Mouse (Mus musculus) lung, postnatal 0 days (tissue): Measurements from ENCODE around the gene Zbtb42.

Source experiments
- CTCF ChIP-seq: IDR thresholded peaks from 2 replicates; pipeline ENCODE4 v1.5.1; 2016; ENCODE audit warnings: antibody characterized with exemption, mild to moderate bottlenecking
- EP300 ChIP-seq: IDR thresholded peaks from 2 replicates; pipeline ENCODE4 v1.6.1; 2016; ENCODE audit warnings: antibody characterized with exemption, mild to moderate bottlenecking, control low read depth

DNA sequence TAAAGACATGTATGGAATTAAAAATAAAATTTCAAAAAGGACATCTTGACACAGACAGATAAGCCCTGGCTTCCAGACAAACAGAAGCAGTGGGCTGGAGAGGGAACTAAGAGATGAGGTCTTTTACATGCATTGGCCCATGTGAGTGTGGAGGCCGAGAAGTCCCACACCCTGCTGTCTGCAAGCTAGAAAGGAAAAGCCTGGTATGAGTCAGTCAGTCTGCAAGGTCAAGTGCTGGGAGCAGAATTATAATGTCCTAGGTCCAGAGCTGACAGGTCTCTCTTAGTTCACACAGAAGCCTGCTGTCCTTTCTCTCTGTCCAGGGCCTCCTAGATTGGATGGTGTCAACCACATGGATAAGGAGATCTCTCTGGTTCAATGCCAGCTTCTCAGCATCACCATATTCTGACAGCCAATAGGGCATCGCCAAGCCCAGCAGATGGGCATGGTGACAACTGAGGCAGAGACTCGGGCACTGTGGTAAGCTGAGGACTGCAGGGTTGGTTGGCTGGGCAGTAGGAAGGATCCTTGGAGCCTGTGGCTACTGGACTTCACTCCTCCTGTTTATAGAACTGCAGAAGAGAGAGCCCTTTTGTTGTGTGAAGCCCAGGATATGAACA, 18.3 kb downstream of the Zbtb42 start:
- TF ChIP-seq CTCF (no peak), EP300 (no peak)
